Mouse (Mus musculus): ENCODE measurements around the gene Sncb. TPM values are rescaled to one million over a fixed set of nuclear protein-coding genes. Genes with fewer than 3 reads are reported as not detected.
A peak's percentile ranks its signal among the peaks of the same experiment; 100 is the strongest.

The Sncb gene
- polyA plus RNA-seq, 1 experiment: not detected

DNA sequence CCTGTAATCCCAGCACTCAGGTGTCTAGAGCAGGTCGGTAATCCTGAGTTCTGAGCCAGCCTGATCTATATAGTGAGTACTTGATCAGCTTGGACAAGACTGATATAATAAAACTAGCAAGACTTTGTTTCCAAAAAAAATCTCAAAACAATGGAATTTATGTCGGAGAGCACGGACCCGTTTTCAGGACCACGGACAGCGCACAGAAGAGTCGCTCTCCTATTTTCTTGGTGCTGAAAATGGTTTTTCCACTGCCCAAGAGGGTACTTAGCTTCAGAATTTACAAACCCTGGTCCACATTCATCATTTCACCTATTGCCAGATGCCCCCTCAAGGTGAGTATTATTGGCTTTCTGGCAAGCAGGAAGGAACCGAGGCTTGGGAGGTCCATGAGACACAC, 15.7 kb downstream of the Sncb start:
- Histone ChIP-seq H3K27ac (ENCODE audit: insufficient read depth, low read depth, low read length) (no peak overlapping the region), H3K4me3 (ENCODE audit: insufficient read depth, low read length) (no peak overlapping the region), H3K4me1 (ENCODE audit: control insufficient read depth, insufficient read depth, low read length) (no peaks in the 10 kb centered on the region)
- TF ChIP-seq POLR2A (IDR thresholded peaks at IDR 0.05; ENCODE audit: borderline replicate concordance, low read depth, low read length) (no peak), CTCF (IDR thresholded peaks at IDR 0.05; ENCODE audit: low read depth, low read length) (no peak)

DNA sequence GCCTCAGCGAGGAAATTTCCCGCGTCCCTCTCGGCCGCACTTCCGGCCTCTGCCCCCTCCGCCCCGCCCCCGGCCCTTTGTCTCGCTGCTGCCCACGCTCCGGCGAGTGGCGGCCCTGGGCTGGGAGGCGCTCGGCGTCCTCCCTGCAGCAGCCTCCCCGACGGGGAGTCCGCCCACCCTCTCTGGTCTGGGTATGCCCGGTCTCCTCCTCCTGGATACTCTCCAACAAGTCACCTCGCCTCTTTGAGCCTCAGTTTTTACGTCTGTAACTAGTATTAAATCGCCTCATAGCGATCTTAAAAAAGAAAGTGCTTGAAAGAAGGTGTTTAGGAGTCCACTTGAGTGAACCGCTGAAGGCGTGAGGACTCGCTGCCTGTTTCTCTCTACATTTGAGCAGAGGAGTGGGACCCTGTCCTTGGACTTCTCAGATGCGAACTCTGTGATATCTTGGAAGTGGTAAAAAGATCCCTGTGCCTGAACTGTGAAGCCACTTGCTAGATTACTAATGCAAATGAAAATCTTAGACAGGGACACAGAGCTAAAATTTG, 16.5 kb downstream of the Sncb start, which contains the start of gene Gprin1:
Gprin1 (minus strand) TSS at position 11 of the 548 bp plus-strand sequence.
- Histone ChIP-seq H3K4me3 (ENCODE audit: insufficient read depth, low read length) (peak within 1 kb of the TSS; percentile 25; the same call in 1 of the 2 replicates), H3K27ac (ENCODE audit: insufficient read depth, low read depth, low read length) (no peak within 1 kb of the TSS), H3K4me1 (ENCODE audit: control insufficient read depth, insufficient read depth, low read length) (no peaks in the 10 kb centered on the region)
- TF ChIP-seq POLR2A (IDR thresholded peaks at IDR 0.05; ENCODE audit: borderline replicate concordance, low read depth, low read length): no peak
- TF ChIP-seq CTCF (IDR thresholded peaks at IDR 0.05; ENCODE audit: low read depth, low read length): no peak

- TF ChIP-seq POLR2A (IDR thresholded peaks at IDR 0.05; ENCODE audit: borderline replicate concordance, low read depth, low read length) (no peak), CTCF (IDR thresholded peaks at IDR 0.05; ENCODE audit: low read depth, low read length) (no peak)
- Histone ChIP-seq H3K4me3 (ENCODE audit: insufficient read depth, low read length) (peak overlapping the region; percentile 25; the same call in 1 of the 2 replicates), H3K4me1 (ENCODE audit: control insufficient read depth, insufficient read depth, low read length) (no peaks in the 10 kb centered on the region), H3K27ac (ENCODE audit: insufficient read depth, low read depth, low read length) (no peak overlapping the region)
Observed at GRCm38 (mm10) chr13:54749061-54749863, 17.1 kb downstream of the Sncb start.

DNA sequence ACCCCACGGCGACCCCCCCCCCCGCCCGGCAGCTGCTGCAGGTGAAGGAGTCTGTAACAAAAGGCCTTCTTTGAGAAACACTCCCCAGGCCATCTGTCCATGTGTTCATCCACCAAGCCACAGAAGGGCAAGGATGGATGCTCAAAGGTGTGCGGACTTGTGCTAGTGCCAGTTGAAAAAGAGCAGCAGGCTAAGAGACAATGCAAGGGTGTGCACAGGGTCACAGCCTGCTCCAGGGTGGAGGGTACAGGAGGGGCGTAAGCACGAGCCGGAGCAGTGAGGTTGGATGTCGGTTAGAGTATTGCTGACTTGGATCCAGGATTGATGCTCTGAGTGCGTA, 17.7 kb downstream of the Sncb start:
- no peak overlapping the region for H3K4me3 ChIP-seq (ENCODE audit: insufficient read depth, low read length)
- no peak overlapping the region for H3K27ac ChIP-seq (ENCODE audit: insufficient read depth, low read depth, low read length)
- no peaks in the 10 kb centered on the region for H3K4me1 ChIP-seq (ENCODE audit: control insufficient read depth, insufficient read depth, low read length)
- no peak for TF ChIP-seq POLR2A (IDR thresholded peaks at IDR 0.05; ENCODE audit: borderline replicate concordance, low read depth, low read length)

DNA sequence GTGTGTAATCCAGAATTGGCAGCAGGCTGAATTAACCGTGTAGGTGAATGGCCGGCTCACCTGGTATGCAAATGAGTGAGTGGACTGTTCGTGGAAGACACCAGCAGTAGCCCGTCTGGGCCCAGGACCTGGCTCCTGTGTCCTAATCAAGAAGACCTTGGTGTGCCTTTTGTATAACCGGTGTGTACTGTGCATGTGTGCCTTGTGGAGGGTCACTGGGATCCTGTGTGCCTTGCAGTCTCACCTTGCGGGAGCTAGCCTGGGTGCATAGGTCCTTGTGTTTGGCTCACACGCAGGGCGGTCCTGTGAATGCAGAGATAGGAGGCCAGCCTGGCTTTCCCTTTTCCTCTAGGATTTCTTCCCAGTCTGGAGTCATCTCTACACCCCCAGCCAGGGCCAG, 18.2 kb downstream of the Sncb start:
- no peak overlapping the region for H3K4me3 ChIP-seq (ENCODE audit: insufficient read depth, low read length)
- no peak overlapping the region for H3K27ac ChIP-seq (ENCODE audit: insufficient read depth, low read depth, low read length)
- TF ChIP-seq POLR2A (IDR thresholded peaks at IDR 0.05; ENCODE audit: borderline replicate concordance, low read depth, low read length) (no peak), CTCF (IDR thresholded peaks at IDR 0.05; ENCODE audit: low read depth, low read length) (no peak)
- no peaks in the 10 kb centered on the region for H3K4me1 ChIP-seq (ENCODE audit: control insufficient read depth, insufficient read depth, low read length)

GRCm38 (mm10) chr13:54746896-54747295, 19.5 kb downstream of the Sncb start:
- Histone ChIP-seq H3K4me3 (ENCODE audit: insufficient read depth, low read length) (no peak overlapping the region), H3K27ac (ENCODE audit: insufficient read depth, low read depth, low read length) (no peak overlapping the region)
- TF ChIP-seq POLR2A (IDR thresholded peaks at IDR 0.05; ENCODE audit: borderline replicate concordance, low read depth, low read length) (no peak), CTCF (IDR thresholded peaks at IDR 0.05; ENCODE audit: low read depth, low read length) (no peak)

GRCm38 (mm10) chr13:54746110-54746509, 20.3 kb downstream of the Sncb start:
- H3K4me3 ChIP-seq (ENCODE audit: insufficient read depth, low read length): no peak overlapping the region
- TF ChIP-seq POLR2A (IDR thresholded peaks at IDR 0.05; ENCODE audit: borderline replicate concordance, low read depth, low read length) (no peak), CTCF (IDR thresholded peaks at IDR 0.05; ENCODE audit: low read depth, low read length) (no peak)
- H3K27ac ChIP-seq (ENCODE audit: insufficient read depth, low read depth, low read length): no peak overlapping the region
- no peaks in the 10 kb centered on the region for H3K4me1 ChIP-seq (ENCODE audit: control insufficient read depth, insufficient read depth, low read length)

More at GRCm38 (mm10) chr13:54746896-54747295, 19.5 kb downstream of the Sncb start:
- no peaks in the 10 kb centered on the region for H3K4me1 ChIP-seq (ENCODE audit: control insufficient read depth, insufficient read depth, low read length)

DNA sequence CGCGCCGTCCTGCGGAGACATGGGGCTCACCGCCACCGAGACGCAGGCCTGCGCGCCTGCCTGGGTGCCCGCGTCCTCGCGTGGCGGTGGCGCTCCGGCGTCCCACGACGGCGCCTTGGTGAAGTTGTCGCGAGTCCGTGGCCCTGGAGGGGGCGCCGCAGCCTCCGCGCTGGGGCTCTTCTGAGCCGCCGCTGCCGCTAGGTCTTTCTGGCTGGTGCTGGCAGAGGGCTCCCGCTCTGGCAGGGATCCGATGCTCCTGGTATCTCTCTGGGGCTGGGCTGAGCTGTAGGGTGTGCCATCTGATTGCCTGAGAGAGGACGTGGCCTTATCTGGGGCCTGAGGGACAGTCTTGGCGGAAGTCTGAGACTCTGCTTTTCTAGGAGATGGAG, 28.2 kb downstream of the Sncb start:
- Histone ChIP-seq H3K4me1 (ENCODE audit: control insufficient read depth, insufficient read depth, low read length) (no peaks in the 10 kb centered on the region), H3K4me3 (ENCODE audit: insufficient read depth, low read length) (no peak overlapping the region), H3K27ac (ENCODE audit: insufficient read depth, low read depth, low read length) (no peak overlapping the region)
- no peak for TF ChIP-seq POLR2A (IDR thresholded peaks at IDR 0.05; ENCODE audit: borderline replicate concordance, low read depth, low read length)

DNA sequence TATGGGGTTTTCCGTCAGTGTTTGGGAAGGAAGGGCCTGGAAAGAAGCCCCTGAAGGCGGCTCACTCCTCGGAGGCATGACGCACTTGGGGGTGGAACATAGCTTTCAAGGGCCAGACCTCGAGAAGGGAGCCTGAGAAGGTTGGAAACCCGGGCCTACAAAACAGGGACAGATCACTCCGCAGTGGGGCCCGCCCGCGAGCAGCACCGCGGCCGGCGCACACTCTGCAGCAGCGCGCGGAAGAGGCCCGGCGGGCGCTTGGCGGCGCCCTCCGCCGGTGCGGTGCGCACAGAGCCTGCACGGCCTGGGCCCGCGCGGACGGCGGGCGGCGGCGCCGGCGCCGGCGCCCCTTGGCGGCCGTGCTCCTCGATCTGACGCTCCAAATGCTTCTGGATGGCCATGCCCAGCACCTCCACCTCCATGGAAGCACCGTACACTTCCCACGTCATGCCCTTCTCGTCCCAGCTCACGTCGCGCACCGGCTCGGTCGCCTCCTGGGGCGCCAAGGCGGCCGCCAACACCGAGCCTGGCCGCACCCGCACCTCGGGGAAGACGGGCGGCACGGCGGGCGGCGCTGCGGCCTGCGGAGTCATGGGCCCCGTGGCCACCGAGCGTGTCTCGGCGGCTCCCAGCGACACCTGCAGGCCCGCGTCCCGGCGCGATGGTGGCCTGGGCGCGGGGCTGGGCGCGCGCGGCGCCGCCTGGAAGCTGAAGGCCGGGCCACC, 28.7 kb downstream of the Sncb start:
- H3K4me1 ChIP-seq (ENCODE audit: control insufficient read depth, insufficient read depth, low read length): no peaks in the 10 kb centered on the region
- no peak for TF ChIP-seq CTCF (IDR thresholded peaks at IDR 0.05; ENCODE audit: low read depth, low read length)
- TF ChIP-seq POLR2A (IDR thresholded peaks at IDR 0.05; ENCODE audit: borderline replicate concordance, low read depth, low read length): no peak
- no peak overlapping the region for H3K27ac ChIP-seq (ENCODE audit: insufficient read depth, low read depth, low read length)
- H3K4me3 ChIP-seq (ENCODE audit: insufficient read depth, low read length): no peak overlapping the region

DNA sequence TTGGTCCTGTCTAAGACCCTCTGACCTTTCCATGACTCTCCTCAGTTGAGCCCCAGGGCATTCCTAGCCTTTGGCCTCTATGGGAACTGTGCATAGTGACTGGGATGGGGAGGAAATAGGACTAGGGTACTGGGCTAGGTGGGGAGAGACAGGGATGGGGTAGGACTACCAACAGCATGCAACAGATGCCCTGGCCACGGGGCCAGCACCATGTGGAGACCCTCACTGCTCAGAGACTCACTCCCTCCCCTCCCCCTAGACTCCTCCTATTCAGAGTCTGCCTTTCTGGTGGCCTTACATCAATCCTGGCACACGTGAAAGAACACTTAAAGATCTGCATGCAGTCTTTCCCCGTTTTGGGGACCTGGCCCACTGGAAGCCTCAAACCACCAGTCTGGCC, 29.5 kb downstream of the Sncb start:
- Histone ChIP-seq H3K4me1 (ENCODE audit: control insufficient read depth, insufficient read depth, low read length) (no peaks in the 10 kb centered on the region), H3K4me3 (ENCODE audit: insufficient read depth, low read length) (no peak overlapping the region), H3K27ac (ENCODE audit: insufficient read depth, low read depth, low read length) (no peak overlapping the region)
- TF ChIP-seq CTCF (IDR thresholded peaks at IDR 0.05; ENCODE audit: low read depth, low read length) (no peak), POLR2A (IDR thresholded peaks at IDR 0.05; ENCODE audit: borderline replicate concordance, low read depth, low read length) (no peak)
